Mouse (Mus musculus) gastrocnemius, postnatal 36 days (tissue): ENCODE measurements at regions not wholly inside any gene's neighbourhood (a gene's known extent, or its start where the extent isn't known, plus 50 kb on each side); places are given as distances from the start of the nearest gene placed in this dataset.
A peak's percentile ranks its signal among the peaks of the same experiment; 100 is the strongest.

ENCODE experiments used
- DNase-seq, 2 experiments: peaks; one replicate each; pipeline ENCODE4 v3.0.0; 2022
- intact Hi-C: fragments of 180-260 bp; cut with DNase I; formaldehyde crosslinking; loops from one replicate; pipeline ENCODE4 v1.15.1; 2025

GRCm38 (mm10) chr14:56313969-56314368, 50.9 kb upstream of the Atp12a start:
- peak; percentile 16 to 38 for DNase-seq
- intact Hi-C loops: no loop called here

GRCm38 (mm10) chr14:56314459-56314858, 50.4 kb upstream of the Atp12a start:
- intact Hi-C loops: no loop called here
- DNase-seq: no peak
